Mouse (Mus musculus): ENCODE results near the gene Grk3.

Grk3 gene

DNA sequence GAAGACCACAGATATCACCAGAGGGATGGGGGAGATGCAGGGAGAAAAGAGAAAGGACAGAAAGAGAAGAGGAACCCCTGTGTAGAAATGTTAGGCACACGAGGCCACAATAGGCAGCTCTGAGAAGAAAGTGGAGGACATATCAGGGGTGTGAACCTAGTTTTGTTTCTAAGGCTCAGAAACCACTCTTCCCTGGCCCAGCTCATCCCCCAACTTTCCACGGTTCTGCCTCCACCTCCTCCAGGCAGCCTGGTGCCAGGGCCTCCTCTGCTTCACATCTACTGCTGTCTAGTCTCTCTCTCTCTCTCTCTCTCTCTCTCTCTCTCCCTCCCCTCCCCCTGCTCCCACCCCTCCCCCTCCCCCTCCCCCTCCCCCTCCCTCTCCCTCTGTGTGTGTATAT lies 7.1 kb downstream of the Grk3 start:
- DNase-seq: no peak

DNA sequence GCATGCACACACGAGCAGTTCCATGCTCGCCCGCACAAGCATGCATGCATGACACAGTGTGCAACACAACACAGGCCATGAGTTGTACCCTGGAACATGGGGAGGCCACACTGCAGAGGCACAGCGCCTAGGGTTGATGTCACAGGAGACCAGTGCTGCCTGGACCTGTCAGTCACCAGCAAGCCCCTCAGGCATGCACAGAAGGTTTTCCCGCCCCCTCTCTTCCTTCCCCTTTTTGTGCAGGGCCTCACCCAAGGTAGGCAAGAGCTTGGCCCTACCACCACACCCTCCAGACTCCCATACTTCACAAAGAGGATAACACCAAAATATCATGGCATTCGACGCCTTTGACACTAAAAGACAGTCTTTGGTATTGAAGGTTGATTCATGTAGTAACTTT lies 8.6 kb downstream of the Grk3 start:
- peak in 1 of 2 experiments; percentile 20 for DNase-seq

DNA sequence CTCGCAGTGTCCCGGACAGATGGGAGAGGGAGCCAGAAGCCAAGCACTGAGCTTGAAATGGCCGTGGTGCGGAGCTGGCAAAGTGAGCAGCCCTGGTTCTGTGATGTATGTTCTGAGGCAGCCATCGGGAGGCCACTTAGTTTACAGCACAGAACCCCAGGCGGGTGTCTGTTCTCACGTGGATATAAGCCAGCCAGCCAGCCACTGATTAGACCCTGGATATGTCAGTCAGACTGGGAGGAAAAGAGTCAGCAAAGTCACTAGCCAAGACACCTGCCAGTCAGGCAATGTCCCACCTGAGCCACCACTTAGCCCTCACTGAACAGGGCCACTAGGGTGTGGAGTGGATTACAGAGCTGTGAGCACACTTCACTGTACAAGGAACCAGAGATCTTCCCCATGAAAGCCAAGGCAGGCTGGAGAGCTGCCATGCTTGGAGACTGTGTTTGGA lies 9.6 kb downstream of the Grk3 start:
- DNase-seq: no peak

DNA sequence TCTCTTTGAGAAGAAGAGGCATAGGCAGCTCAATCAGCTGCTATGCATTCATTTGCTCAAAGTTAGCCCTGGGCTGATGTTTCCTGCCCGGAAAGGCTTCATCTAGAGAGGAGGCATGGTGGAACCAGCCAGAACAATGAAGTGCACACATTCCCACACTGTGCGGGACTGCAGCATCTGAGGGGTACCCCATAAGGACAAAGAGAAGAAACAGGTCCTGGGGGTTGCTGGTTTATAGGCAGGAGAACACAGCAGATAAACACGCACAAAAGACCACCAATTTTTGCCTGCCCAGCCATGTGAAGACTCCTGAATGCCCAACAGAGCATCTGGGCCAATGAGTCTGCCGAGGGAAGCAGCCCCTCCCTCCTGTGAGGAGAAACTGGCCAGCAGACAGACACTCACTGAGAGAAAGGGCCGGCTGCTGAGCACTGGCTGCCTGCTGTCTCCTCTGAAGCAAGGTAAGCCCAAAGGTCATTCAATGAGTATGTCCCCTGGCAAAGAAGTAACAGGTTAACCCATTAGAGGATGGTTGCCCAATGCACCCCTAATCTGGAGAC lies 12.7 kb downstream of the Grk3 start:
- DNase-seq: no peak

DNA sequence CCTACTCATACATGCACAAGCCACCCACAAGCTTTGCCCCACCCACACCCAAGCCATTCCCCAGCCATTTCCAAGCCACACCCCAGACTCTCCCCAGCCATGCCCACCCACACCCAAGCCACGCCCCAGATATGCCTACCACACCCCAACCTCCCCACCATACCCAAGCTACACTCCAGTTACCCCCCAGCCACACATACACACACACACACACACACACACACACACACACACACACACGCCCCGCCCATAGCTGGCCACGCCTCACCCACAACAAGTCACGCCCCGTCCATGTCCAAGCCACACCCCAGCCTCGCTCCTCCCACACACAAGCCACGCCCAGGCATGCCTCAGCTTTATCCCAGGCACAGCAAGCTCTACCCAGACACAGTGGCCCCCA lies 16.4 kb downstream of the Grk3 start:
- DNase-seq: no peak

DNA sequence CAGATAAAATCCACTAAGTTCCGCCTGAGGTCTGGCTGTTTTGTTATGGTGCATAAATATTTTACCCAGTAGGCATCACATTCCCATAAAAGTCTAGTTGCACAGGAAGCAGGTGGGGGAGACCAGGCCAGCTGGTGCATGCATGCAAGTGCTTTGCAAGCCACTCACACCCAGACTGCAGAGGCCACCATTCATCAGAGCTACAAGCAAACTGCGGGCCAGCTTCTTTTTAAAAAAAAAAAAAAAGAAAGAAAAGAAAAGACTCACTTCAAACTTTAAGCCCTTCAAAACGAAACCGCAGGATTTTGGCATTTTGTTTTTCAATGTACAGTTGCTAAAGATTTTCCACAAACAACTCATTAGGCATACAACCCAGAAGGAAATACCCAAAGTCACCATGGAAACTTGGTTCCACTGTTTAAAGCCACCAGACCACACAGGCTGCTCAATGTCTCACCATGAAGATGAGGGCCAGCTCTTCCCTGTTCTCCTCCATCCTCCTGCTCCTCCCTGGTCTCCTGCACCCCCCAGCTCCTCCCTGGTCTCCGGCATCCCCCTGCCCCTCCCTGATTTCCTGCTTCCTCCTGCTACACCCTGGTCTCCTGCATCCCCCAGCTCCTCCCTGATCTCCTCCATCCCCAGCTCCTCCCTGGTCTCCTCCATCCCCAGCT lies 17.9 kb downstream of the Grk3 start:
- no peak for DNase-seq

DNA sequence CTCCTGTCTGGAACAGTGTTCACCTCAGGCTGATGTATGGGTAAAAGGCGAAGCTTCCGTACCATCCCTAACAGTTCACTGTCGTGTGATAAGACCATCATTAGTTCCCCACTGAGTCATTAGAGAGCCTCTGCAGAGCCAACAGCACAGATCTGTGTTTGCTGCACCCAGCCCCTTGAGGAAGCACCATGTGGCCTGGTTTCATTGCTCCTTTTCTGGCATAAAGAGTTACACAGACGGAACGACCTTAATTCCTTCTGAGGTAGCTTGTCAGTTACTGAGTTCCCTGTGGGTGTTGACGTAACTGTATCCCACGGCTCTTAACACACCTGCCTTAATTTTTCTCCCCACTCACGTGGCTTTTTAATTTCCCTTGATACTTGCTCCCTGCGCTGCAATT lies 24.3 kb downstream of the Grk3 start:
- DNase-seq: no peak

DNA sequence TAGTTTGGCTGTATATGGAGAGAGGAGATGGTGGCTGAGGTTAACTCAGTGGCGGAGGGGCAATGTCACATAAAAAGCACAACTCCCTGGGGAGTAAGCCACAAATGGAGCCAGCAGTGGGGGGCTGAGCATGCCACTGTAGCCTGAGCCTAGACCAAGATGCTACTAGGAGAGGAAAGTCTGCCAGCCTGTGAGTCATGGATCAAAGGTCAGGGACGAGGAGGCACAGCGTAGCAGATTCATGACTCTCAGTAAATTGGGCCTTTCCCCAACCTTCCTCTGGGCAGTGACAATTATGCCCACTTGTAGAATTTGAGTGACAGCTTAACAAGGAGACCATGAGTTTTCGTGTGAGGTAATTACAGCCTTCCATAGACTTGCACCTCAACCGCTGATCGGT lies 33.7 kb downstream of the Grk3 start:
- no peak for DNase-seq

DNA sequence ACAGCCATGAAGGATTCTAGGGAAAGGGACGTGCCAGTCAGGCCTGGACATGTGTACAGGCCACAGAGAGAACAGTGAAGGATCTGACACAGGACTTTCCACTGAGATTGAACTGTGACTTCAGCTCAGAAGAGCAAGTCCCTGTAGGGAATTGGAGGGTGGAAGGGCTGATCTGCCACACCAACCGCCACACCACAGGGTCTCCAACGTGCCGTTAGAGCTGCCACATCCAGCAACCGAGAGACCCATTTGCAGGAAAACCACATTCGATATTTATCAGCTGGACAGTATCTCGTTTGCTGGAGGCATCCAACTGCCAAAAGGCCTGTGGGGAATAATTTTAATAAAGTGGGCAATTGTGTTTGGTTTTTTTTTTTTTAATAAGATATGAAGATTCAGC lies 35.9 kb downstream of the Grk3 start:
- DNase-seq: no peak

DNA sequence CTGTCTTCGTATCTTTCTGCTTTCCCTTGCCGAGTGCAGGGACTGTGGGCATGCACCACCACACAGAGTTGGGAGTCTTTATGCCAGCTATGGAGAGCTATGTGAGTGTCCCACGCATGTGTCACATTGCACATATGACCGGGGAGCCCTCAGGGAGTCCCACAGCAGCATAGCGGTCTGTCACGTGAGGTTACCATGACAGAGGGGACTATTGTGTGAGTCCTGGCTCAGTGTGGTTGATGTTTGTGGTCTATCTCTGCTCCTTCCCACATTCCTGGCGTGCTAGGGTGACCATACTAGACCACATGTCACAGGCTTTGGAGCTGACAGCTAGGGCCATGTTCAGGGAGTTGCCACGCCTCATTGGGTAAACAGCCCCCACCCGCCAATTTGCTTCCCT lies 36.4 kb downstream of the Grk3 start:
- no peak for DNase-seq

DNA sequence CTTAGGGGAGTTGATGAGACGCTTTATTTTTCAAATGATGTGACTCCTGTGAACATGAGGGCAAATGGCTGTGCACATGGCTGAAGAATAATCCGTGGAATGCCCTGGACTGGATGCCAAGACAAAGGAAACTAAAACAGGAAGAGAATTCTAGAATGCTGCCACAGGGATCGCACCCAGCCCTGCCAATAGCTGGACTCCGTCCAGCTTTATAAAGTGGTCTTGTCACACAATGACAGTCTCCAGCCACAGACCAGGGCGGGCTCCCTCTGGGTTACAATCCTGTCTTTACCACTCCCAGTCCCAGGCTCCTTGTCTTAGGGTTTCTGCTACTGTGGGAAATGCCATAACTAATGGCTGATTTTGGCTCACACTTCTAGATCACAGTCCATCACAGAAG lies 38.5 kb downstream of the Grk3 start:
- no peak for DNase-seq

DNA sequence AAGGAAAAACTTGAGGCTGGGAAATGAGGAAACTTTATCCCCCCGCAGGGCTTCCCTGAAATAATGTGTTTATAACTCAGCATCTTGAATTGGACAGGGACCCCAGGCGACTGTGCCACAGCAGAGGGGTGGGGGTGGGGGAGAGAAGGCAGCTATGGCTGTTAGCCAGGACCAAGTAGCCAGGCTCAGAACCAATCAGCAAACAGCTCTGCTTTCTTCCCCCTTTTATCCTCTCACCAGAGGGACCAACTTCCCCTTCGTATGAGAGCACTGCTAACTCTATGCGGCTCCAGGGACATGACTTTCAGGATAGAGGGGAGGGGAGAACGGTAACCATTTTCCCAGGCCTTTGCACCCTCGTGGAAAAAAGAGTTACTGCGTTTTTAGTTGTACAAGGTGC lies 42.0 kb downstream of the Grk3 start:
- no peak for DNase-seq

DNA sequence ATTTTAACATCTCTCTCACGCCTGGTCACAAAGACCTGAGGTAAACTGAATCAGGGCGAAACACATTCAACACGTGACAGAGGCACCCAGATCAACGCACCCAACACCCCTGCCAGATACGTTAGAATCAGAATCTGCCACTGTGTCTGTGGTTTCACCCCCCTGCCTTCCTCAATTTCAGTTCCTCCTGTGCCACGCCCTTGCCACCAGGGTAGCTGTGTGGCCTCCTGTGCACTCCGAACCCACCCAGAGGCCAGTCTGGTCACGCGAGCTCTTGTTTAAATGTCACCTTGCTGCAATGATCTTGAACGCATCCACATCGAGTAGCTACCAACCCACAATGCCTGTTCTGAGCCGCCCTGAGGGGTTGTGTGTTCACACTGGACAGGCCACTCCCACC lies 43.3 kb downstream of the Grk3 start:
- DNase-seq: peak; percentile 44 to 47

DNA sequence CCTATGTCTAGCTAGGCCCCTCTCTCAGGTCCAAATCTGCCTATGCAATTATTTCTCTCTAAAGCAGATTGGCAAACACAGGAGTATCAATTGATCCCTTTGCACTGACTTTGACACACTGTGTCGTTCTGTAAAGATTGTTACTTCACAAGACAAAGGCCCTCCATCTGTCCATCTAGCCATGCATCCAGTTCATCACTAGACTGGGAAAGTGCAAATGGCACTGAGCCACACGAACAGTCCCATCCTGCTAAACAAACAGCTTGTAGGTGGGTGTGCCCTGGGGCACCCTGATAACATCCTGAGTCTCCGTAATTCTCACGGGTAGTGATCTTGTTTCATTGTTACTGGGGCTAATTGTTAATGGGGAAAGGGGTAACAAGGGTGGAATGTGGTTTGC lies 52.1 kb downstream of the Grk3 start:
- no peak for DNase-seq

DNA sequence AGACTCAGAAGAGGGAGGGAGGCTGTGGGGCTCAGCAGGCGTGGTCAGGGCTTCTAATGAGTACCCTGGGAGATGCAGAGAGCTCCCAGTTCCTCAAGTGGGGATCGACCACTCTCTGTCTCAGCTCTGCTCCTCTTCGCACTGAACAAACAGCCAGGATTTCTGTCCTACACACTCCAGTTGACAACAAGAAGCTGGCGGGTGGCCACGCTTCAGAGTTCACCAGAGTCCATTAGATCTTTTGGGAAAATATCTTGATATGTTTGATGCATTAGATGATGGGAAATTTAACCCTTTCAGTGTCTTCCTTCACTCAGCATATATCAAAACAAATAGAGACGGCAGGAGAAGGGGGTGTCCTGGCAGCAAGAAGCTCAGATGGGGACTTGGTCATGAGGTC lies 53.4 kb downstream of the Grk3 start:
- no peak for DNase-seq

DNA sequence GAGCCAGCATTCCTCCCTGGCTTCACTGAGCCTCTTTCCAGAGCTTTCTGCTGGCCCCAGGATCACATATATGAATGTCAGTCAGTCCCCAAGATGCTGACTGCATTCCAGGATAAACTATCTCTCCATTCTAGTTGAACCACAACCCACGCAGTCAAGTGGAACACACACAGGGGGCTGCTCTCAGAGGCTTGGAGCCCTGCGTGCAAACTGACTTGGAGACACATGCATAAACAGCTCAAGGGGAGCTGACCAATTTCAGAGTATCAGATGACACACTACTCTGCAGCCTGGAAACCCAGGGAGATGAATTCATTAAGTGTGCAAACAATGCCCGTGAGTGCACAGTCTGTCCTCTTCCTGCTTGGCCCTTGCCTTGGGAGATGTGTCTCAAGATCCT lies 54.7 kb downstream of the Grk3 start:
- no peak for DNase-seq

DNA sequence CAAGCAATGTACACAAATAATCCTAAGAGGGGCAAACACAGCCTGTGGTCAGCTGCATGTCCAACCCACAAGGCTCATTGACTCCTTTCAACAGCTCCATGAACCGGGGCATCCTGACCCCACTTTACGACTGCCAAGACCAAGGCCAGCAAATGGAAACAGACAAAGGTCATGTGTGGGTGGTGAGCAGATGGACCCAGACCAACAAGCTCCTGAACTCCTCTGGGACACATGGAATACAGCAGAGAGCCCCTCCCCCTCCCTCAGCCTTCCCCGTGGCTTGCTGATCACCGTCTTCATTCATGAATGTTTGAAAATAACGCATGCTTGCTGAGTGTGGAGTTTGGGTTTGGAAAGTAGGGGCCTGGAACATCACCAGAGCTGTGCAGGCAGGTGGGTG lies 57.3 kb downstream of the Grk3 start:
- no peak for DNase-seq

DNA sequence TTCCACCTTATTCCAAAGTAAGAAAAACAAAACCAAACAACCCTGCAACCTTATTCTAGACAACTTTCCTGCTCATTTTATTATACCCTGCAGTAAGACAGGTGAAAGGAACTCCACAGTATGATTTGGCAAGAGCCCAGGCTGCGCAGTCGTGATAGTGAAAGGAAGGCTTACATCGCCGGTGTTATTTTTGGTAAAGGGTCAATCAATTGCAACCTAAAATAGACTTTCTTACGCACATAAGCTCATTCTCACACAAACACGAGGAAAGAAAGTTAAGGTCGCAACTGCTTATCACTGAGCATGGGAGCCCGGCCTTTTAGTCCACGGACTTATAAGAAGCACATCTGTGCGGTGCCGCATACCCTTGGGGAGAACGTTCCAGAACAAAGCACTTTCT lies 58.8 kb downstream of the Grk3 start:
- no peak for DNase-seq

DNA sequence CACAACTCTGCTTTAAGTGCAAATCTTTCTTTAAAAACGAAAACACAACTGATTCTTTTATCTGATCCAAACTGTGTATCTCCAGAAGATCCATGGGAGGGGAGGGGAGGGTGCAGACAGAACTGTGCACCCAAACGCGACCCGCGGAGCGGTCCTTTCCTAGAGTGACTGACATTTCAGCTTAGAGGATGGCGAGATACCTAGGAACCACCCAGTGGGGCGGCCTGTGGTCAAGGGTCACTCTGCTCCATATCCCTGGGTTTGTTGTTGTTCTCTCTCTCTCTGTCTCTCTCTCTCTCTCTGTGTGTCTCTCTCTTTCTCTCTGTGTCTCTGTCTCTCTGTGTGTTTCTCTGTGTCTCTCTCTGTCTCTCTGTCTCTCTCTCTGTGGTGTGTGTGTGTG lies 59.2 kb downstream of the Grk3 start:
- no peak for DNase-seq

DNA sequence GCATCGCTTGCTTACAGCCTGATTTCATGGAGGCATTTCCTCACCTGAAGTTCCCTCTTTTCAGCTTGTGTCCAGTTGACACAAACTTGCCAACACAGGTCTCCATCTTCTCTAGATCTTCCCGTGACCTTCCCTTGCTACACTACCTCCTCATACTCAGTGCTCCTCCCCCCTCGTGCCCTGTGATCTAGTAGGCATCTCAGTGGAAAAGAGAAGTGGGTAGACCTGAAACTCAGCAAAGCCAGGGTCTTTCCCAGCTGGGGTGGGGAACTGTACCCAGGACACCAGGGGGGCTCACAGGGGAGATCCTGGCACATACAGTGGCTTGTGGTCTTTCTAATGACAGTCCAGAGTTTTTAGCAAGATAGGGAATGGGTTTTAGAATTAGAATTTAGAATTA lies 64.7 kb downstream of the Grk3 start:
- DNase-seq: peak; percentile 16 to 24

DNA sequence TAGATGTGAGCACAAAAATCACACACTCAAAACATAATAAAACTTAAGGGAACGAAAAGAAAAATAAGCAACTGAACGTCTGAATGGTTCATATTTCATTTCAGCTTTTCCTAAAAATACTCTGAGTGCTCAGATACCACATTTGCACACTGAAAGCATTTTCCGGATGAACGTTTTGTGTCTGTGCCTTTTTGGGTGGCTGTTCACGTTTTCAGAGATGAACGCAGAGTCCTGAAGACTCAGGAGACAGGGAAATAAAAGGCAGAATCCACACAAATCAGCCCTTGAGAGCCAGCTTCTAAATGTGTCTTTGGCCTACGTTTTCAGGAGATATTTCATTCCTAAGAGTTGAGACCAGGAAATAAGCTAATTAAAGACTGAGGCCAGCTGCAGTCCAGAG lies 69.7 kb downstream of the Grk3 start:
- DNase-seq: no peak

DNA sequence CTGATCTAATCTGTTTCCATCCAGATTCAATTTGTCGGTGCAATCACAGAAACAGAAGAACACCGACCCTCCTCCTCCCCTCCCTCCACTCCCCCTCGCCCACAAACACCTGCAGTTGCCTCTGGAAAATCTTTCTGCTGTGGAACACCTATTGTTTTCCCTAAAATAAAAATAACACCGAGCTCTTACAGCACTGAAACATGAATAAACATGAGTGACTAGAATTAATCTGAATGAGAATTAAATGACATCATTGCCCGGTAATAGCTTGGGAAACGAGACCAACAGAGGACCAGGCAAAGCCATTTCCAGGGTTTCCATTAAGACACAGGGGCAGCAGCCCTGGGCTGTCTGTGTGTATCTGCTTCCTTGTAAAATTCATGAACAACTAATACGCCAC lies 73.3 kb downstream of the Grk3 start:
- DNase-seq: no peak

DNA sequence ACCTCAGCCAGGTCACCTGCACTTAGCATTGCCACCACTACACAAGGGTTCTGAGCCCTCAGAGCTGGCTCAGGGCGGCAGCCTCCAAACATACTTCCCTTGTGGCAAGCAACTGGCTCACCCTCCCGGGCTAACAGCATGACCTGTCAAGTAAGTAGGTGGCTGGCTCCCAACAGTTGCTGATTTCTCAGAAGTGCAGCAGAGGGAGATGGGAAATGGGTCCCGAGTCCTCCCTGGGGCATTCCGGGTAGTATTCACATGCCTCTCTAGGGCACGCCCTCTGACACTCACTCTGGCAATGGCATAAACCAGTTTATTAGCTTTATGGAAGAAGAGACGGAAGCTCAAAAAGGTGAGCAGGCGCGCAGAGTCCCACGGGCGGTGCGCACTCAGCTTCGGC lies 74.6 kb downstream of the Grk3 start:
- no peak for DNase-seq

DNA sequence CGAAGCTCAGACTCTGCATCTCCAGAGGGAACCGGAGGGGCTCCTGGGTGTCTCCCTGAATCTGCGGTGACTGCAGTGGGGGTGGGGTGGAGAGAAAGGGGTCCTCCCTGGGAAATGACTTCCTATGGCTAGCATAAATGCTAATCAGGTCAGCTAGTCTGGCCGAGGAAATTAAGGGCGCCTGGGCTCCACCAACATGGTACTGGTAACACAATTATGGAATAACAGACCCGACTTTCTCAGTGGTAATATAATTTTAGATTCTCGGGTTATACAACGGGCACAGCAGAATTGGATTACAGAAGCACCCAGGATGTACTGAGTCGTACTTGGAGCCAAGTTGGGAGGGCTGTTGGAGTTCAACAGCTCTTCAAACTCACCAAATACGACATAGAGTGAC lies 79.0 kb downstream of the Grk3 start:
- no peak for DNase-seq

DNA sequence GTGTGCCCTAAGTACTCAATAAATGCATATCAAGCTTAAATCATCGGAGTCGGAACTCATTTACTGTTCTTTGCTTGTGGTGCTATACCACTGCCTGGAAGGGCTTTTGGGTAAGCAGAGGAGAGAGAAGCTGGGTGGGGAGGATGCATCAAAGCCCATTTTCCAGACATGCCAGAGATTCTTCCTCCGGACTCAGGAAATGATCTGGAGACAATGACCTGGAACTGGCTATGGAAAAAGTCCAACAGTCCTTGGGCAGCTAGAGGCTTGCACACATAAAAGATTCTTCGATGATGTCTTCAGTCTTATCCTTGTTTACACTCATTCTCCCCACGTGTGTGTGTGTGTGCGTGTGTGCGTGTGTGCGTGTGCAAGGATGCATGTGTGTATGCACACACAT lies 80.2 kb downstream of the Grk3 start:
- no peak for DNase-seq

Data from spleen, adult 18-20 months (tissue).